Mouse (Mus musculus) cortical plate, adult 2 months (tissue): Measurements from ENCODE around the gene Fgfr2.

Experiments used
- CTCF ChIP-seq: fragments of 200-500 bp; IDR thresholded peaks from 2 replicates; pipeline ENCODE4 v1.5.1; 2011; ENCODE audit warnings: mild to moderate bottlenecking, control low read depth, low read length; ENCODE audit not compliant: insufficient read depth; ENCODE audit errors: extremely low read depth
- POLR2A ChIP-seq: fragments of 200-500 bp; IDR thresholded peaks from 2 replicates; pipeline ENCODE4 v1.6.1; 2011; ENCODE audit warnings: mild to moderate bottlenecking, low read length, control low read depth; ENCODE audit not compliant: insufficient read depth; ENCODE audit errors: extremely low read depth

DNA sequence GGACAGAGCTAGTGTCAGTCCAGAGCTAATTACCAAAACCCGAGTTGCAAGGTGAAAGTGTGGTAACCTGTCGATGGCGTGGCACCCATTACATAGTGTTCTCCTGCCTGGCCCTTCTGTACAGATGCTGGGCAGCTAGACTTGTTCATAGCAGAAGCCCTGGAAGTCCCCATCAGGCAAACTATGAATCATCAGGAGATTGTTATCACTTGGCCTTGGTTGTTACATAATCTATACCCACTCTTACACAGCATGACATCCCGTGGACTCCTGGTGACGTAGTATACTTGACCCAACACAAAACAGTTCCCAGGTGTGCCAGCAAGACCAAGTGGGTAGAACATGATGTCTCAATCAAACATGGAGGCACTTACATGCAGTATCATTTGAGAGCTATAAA is 2885.9 kb downstream of the Fgfr2 start:
- TF ChIP-seq POLR2A (no peak), CTCF (no peak)
